Mouse (Mus musculus) CH12.LX (cell line): ENCODE results near the gene Slc16a5. TPM values are rescaled to one million over a fixed set of nuclear protein-coding genes. Genes with fewer than 3 reads are reported as not detected.

Experiments
- DNase-seq: peaks from one replicate; pipeline ENCODE4 v3.0.0-alpha.2; 2013; ENCODE audit errors: extremely low read depth
- H3K27ac ChIP-seq: 2 replicates; pipeline ENCODE4 v1.5.1; 2012; ENCODE audit warnings: low read depth, mild to moderate bottlenecking, control low read depth, moderate library complexity; ENCODE audit not compliant: insufficient read depth
- H3K27me3 ChIP-seq: replicated peaks from 2 replicates; pipeline ENCODE3; 2012; ENCODE audit warnings: inconsistent platforms
- H3K36me3 ChIP-seq, 2 experiments: replicated peaks in 1 of 2; 2 replicates each; pipeline versions ENCODE3 to v1.6.1; 2012; ENCODE audit warnings: inconsistent platforms in 1 of 2, low read length in 1 of 2, mild to moderate bottlenecking in 1 of 2, mixed read lengths in 1 of 2, moderate library complexity in 1 of 2; ENCODE audit not compliant: control insufficient read depth in 1 of 2, insufficient read depth in 1 of 2
- H3K4me1 ChIP-seq, 2 experiments: 2 replicates each; pipeline ENCODE4 v1.6.1; 2012; ENCODE audit warnings: inconsistent platforms in 1 of 2, moderate library complexity in 1 of 2; ENCODE audit not compliant: insufficient read depth in 2 of 2, control insufficient read depth in 1 of 2
- H3K4me2 ChIP-seq: 2 replicates; pipeline ENCODE4 v1.6.1; 2012; ENCODE audit warnings: low read depth, mild to moderate bottlenecking, control low read depth; ENCODE audit not compliant: poor library complexity, insufficient read depth, severe bottlenecking
- H3K4me3 ChIP-seq, 3 experiments: fragments of 150-350 bp in 1 of 3; sonication (generic) in 1 of 3; replicated peaks in 1 of 3; 2 replicates each; pipeline versions ENCODE3 to v1.5.1; 2011 to 2012; ENCODE audit warnings: low read depth in 2 of 3, low read length in 2 of 3, mild to moderate bottlenecking in 2 of 3, moderate library complexity in 2 of 3, control low read depth in 1 of 3, improper control_type of control experiment in 1 of 3, inconsistent platforms in 1 of 3, mixed read lengths in 1 of 3; ENCODE audit not compliant: poor library complexity in 1 of 3
- H3K79me2 ChIP-seq: replicated peaks from 2 replicates; pipeline ENCODE4 v1.6.1; 2012; ENCODE audit warnings: mild to moderate bottlenecking, moderate library complexity; ENCODE audit not compliant: control insufficient read depth, poor library complexity, insufficient read depth, severe bottlenecking; ENCODE audit errors: extremely low read depth
- H3K9ac ChIP-seq: 2 replicates; pipeline ENCODE4 v1.6.1; 2012; ENCODE audit warnings: low read depth, mild to moderate bottlenecking, control low read depth, moderate library complexity; ENCODE audit not compliant: insufficient read depth
- H3K9me3 ChIP-seq: replicated peaks from 2 replicates; pipeline ENCODE3; 2012; ENCODE audit warnings: low read length, inconsistent platforms, mixed read lengths
- BHLHE40 ChIP-seq: IDR thresholded peaks from 2 replicates; pipeline ENCODE4 v1.6.1; 2011; ENCODE audit warnings: mild to moderate bottlenecking, low read depth, low read length, improper control_type of control experiment
- CHD2 ChIP-seq: IDR thresholded peaks from 2 replicates; pipeline ENCODE4 v1.6.1; 2011; ENCODE audit warnings: low read length, improper control_type of control experiment
- ELF1 ChIP-seq: IDR thresholded peaks from 2 replicates; pipeline ENCODE4 v1.6.1; 2014; ENCODE audit warnings: low read depth, mild to moderate bottlenecking, inconsistent platforms, low read length, improper control_type of control experiment
- JUN ChIP-seq: IDR thresholded peaks from 2 replicates; pipeline ENCODE4 v1.6.1; 2011; ENCODE audit warnings: low read depth, mild to moderate bottlenecking, low read length, improper control_type of control experiment, moderate library complexity; ENCODE audit not compliant: insufficient read depth
- MAFK ChIP-seq: IDR thresholded peaks from 2 replicates; pipeline ENCODE4 v1.6.1; 2011; ENCODE audit warnings: low read length, improper control_type of control experiment; ENCODE audit not compliant: insufficient replicate concordance
- MAX ChIP-seq: IDR thresholded peaks from 2 replicates; pipeline ENCODE4 v1.6.1; 2011; ENCODE audit warnings: low read length, improper control_type of control experiment
- MAZ ChIP-seq: IDR thresholded peaks from 2 replicates; pipeline ENCODE4 v1.6.1; 2012; ENCODE audit warnings: low read depth, mild to moderate bottlenecking, inconsistent platforms, low read length, improper control_type of control experiment, moderate library complexity
- MEF2A ChIP-seq: IDR thresholded peaks from 2 replicates; pipeline ENCODE4 v1.6.1; 2014; ENCODE audit warnings: low read depth, mild to moderate bottlenecking, inconsistent platforms, low read length, improper control_type of control experiment, borderline replicate concordance
- MXI1 ChIP-seq: IDR thresholded peaks from 2 replicates; pipeline ENCODE4 v1.6.1; 2011; ENCODE audit warnings: mild to moderate bottlenecking, low read depth, low read length, improper control_type of control experiment
- MYC ChIP-seq: IDR thresholded peaks from 2 replicates; pipeline ENCODE4 v1.6.1; 2011; ENCODE audit warnings: low read depth, mild to moderate bottlenecking, improper control_type of control experiment, low read length
- NRF1 ChIP-seq: IDR thresholded peaks from 2 replicates; pipeline ENCODE4 v1.6.1; 2014; ENCODE audit warnings: low read depth, mild to moderate bottlenecking, inconsistent platforms, low read length, improper control_type of control experiment, moderate library complexity
- SIN3A ChIP-seq: IDR thresholded peaks from 2 replicates; pipeline ENCODE4 v1.6.1; 2012; ENCODE audit warnings: low read length, improper control_type of control experiment, inconsistent platforms
- USF1 ChIP-seq: IDR thresholded peaks from 2 replicates; pipeline ENCODE4 v1.6.1; 2014; ENCODE audit warnings: low read depth, mild to moderate bottlenecking, inconsistent platforms, low read length, improper control_type of control experiment
- ZC3H11A ChIP-seq: IDR thresholded peaks from 2 replicates; pipeline ENCODE4 v1.6.1; 2012; ENCODE audit warnings: low read depth, mild to moderate bottlenecking, inconsistent platforms, low read length, improper control_type of control experiment
- ZKSCAN1 ChIP-seq: IDR thresholded peaks from 2 replicates; pipeline ENCODE4 v1.6.1; 2012; ENCODE audit warnings: low read depth, inconsistent platforms, low read length, improper control_type of control experiment, borderline replicate concordance
- ZMIZ1 ChIP-seq: IDR thresholded peaks from 2 replicates; pipeline ENCODE4 v1.6.1; 2012; ENCODE audit warnings: low read depth, mild to moderate bottlenecking, inconsistent platforms, low read length, improper control_type of control experiment
- dilution Hi-C: fragments of 300-500 bp; cut with MboI; formaldehyde crosslinking; loops from 2 replicates; pipeline ENCODE4 v1.14.3; 2020; ENCODE audit warnings: low sequenced_read_pairs; ENCODE audit not compliant: extremely low pct_unique_long_range_greater_than_20kb, extremely low pct_ligation_motif_present
- in situ Hi-C: fragments of 300-500 bp; cut with MboI; formaldehyde crosslinking; loops from 3 replicates; pipeline ENCODE4 v1.14.3; 2019; ENCODE audit warnings: low sequenced_read_pairs, low pct_ligation_motif_present, low pct_unique_long_range_greater_than_20kb, mixed read lengths
- polyA plus RNA-seq: library from polyadenylated mRNA; unstranded; fragments of >175 nt; gene quantifications from 2 replicates; pipeline ENCODE4 v1.2.1, GENCODE M21; 2012; ENCODE audit warnings: low read depth; ENCODE audit not compliant: insufficient read length
- total RNA-seq, 2 experiments: library from RNA; depleted of rRNA; stranded (reverse); fragments of 300-350 nt in 1 of 2; fragments of >200 nt in 1 of 2; gene quantifications; 2 replicates each; pipeline ENCODE4 v1.2.3; 2012 to 2014

The Slc16a5 gene
- total and polyA plus RNA-seq, 3 experiments = 0.51 to 0.71 TPM; not detected in 1

GRCm38 (mm10) chr11:115419531-115420237 is 42.6 kb upstream of the Slc16a5 start, which contains the start of the genes Atp5h and Kctd2 (continued):
- TF ChIP-seq ZKSCAN1 (no peak), CHD2 (peak; percentile 93), ELF1 (peak; percentile 88), NRF1 (peak; percentile 94), ZMIZ1 (peak; percentile 62; the same call in 1 of the 2 replicates), MAX (no peak; the same call in 1 of the 2 replicates), MYC (no peak), USF1 (peak; percentile 69), MEF2A (peak; percentile 73), ZC3H11A (no peak)

- H3K4me1 ChIP-seq = peaks cover 3 to 46% of the 10 kb centered on the region in 2 experiments
- TF ChIP-seq MAFK (no peak), MAZ (no peak), JUN (no peak), MXI1 (peak; percentile 60; the same call in 1 of the 2 replicates), BHLHE40 (no peak), SIN3A (no peak; the same call in 1 of the 2 replicates)
- TF ChIP-seq, all 38 proteins: peak for 1
- H3K4me3 ChIP-seq = peak overlapping the region; percentile 81 to 97 (median 84)
- H3K9me3 ChIP-seq = no peaks in the 10 kb centered on the region
- H3K9ac ChIP-seq = peak overlapping the region; percentile 83
- peaks cover 27% of the 10 kb centered on the region for H3K79me2 ChIP-seq
- dilution Hi-C loops = no loop called here
- DNase-seq = no peak
- H3K27me3 ChIP-seq = no peaks in the 10 kb centered on the region
- peak overlapping the region; percentile 93 for H3K4me2 ChIP-seq
- no peak overlapping the region for H3K27ac ChIP-seq
- in situ Hi-C loops = no loop called here
- H3K36me3 ChIP-seq = peaks cover 14 to 54% of the 10 kb centered on the region in 2 experiments
These were observed 41.7 kb upstream of the Slc16a5 start for GRCm38 (mm10) chr11:115420336-115421190.
